Mouse (Mus musculus): ENCODE measurements at regions not wholly inside any gene's neighbourhood (a gene's known extent, or its start where the extent isn't known, plus 50 kb on each side); places are given as distances from the start of the nearest gene placed in this dataset.

- Histone ChIP-seq H3K9ac (ENCODE audit: low read length) (no peak overlapping the region), H3K4me3 (ENCODE audit: low read depth, low read length) (no peak overlapping the region), H3K4me2 (ENCODE audit: low read depth) (no peak overlapping the region), H3K4me1 (ENCODE audit: control insufficient read depth, insufficient read depth, low read length) (no peaks in the 10 kb centered on the region), H3K9me3 (ENCODE audit: control insufficient read depth, low read length) (no peaks in the 10 kb centered on the region), H3K27ac (ENCODE audit: low read depth, low read length) (no peak overlapping the region), H3K36me3 (ENCODE audit: control insufficient read depth, insufficient read depth, low read length) (no peaks in the 10 kb centered on the region), H3K27me3 (ENCODE audit: control insufficient read depth, insufficient read depth, low read length) (no peaks in the 10 kb centered on the region)
- WGBS, result 92% methylated on average over 9 of the region's 9 CpGs
- DNase-seq (ENCODE audit: low spot score), result no peak
- no peak for ATAC-seq (ENCODE audit: insufficient read depth, low FRiP score, low TSS enrichment)
These were observed 63.9 kb upstream of the Tnrc6a start for GRCm38 (mm10) chr7:123059718-123060337.

DNA sequence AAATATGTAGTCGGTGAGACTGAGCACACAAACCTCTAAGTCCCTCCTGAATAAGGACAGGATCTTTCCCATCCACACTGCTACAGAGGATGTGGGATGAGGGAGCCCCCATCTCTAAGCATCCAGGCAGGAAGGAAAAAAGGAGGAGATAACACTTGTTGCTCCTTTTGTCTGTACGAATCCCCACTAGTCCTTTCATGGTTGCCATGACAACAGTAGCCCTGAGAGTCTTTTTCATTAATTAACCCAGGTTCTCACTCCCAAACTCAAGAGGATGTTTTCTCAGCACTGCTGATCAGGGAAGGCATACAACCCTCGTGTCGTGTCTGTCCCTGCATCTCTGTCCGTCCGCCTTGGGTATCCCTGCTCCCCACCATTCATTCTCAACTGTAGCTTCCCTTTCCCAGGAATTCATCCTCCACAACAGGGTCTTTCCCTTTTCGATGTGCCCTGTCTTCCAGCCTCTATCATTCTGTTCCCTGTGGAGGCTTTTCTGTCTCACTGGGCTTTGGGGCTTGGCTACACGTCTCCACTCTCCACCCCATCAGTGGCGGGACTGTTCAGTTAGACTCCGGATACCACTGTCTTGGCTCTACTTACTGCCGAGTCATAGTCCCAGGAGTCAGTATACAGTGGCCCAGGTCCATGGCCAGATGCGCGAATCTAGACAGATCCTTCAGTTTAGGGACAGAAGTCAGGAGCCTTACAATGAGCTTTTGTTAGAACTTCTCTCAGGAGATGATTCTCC, 60.2 kb upstream of the Tnrc6a start:
- Histone ChIP-seq H3K4me1 (ENCODE audit: control insufficient read depth, insufficient read depth, low read length) (no peaks in the 10 kb centered on the region), H3K4me2 (ENCODE audit: low read depth) (no peak overlapping the region), H3K27me3 (ENCODE audit: control insufficient read depth, insufficient read depth, low read length) (no peaks in the 10 kb centered on the region), H3K9ac (ENCODE audit: low read length) (no peak overlapping the region), H3K9me3 (ENCODE audit: control insufficient read depth, low read length) (no peaks in the 10 kb centered on the region), H3K4me3 (ENCODE audit: low read depth, low read length) (no peak overlapping the region), H3K27ac (ENCODE audit: low read depth, low read length) (no peak overlapping the region), H3K36me3 (ENCODE audit: control insufficient read depth, insufficient read depth, low read length) (no peaks in the 10 kb centered on the region)
- 60% methylated on average over 13 of the region's 13 CpGs for WGBS
- DNase-seq (ENCODE audit: low spot score) (no peak), ATAC-seq (ENCODE audit: insufficient read depth, low FRiP score, low TSS enrichment) (no peak)

GRCm38 (mm10) chr7:123065951-123066351, 57.7 kb upstream of the Tnrc6a start:
- Histone ChIP-seq H3K36me3 (ENCODE audit: control insufficient read depth, insufficient read depth, low read length) (no peaks in the 10 kb centered on the region), H3K27ac (ENCODE audit: low read depth, low read length) (no peak overlapping the region), H3K27me3 (ENCODE audit: control insufficient read depth, insufficient read depth, low read length) (no peaks in the 10 kb centered on the region), H3K4me1 (ENCODE audit: control insufficient read depth, insufficient read depth, low read length) (0 out of 2 replicates have a peak, but pooled peaks cover 3% of the 10 kb centered on the region), H3K9ac (ENCODE audit: low read length) (no peak overlapping the region), H3K4me3 (ENCODE audit: low read depth, low read length) (no peak overlapping the region), H3K9me3 (ENCODE audit: control insufficient read depth, low read length) (no peaks in the 10 kb centered on the region), H3K4me2 (ENCODE audit: low read depth) (no peak overlapping the region)
- DNase-seq (ENCODE audit: low spot score) (no peak), ATAC-seq (ENCODE audit: insufficient read depth, low FRiP score, low TSS enrichment) (no peak)
- WGBS, result 95% methylated on average over 13 of the region's 13 CpGs

DNA sequence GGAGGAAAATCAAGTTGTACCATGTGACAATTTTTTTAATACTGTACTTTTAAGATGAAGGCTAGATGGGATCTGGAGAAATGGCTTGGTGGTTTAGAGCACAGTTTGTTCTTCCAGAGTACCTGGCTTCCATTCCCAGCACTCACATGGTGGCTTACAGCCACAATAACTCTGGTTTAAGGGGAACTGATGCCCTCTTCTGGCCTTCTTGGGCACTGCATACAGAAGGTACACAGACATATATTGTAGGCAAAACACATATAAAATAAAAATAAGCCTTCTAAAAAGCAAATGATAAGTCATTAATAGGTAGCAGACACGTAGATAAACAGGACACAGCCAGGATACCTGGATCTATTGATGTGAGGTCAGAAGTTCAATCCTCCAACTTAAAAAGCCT, 56.3 kb upstream of the Tnrc6a start:
- Histone ChIP-seq H3K36me3 (ENCODE audit: control insufficient read depth, insufficient read depth, low read length) (no peaks in the 10 kb centered on the region), H3K27me3 (ENCODE audit: control insufficient read depth, insufficient read depth, low read length) (no peaks in the 10 kb centered on the region), H3K27ac (ENCODE audit: low read depth, low read length) (no peak overlapping the region), H3K9ac (ENCODE audit: low read length) (no peak overlapping the region), H3K9me3 (ENCODE audit: control insufficient read depth, low read length) (no peaks in the 10 kb centered on the region), H3K4me2 (ENCODE audit: low read depth) (no peak overlapping the region), H3K4me1 (ENCODE audit: control insufficient read depth, insufficient read depth, low read length) (0 out of 2 replicates have a peak, but pooled peaks cover 3% of the 10 kb centered on the region), H3K4me3 (ENCODE audit: low read depth, low read length) (no peak overlapping the region)
- WGBS, result 80% methylated on average over 1 of the region's 1 CpGs
- DNase-seq (ENCODE audit: low spot score), result no peak
- no peak for ATAC-seq (ENCODE audit: insufficient read depth, low FRiP score, low TSS enrichment)

DNA sequence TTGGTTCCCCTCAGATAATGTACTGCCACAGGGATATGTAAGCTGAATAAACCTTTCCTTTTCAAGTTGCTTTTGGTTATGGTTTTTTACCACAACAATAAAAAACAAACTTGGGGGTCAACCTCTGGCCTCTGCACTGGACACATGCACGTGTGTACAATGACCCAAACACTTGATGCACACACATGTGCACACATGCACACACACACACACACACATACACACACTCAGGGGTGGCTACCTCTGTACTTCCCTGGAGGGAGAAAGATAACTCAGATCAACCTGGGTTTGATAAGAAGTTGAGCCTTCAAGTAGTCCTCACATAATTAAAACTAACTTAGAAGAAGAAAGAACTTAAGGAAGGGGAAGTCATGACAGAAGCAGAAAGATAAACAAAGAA, 55.4 kb upstream of the Tnrc6a start:
- 0 out of 2 replicates have a peak, but pooled peaks cover 3% of the 10 kb centered on the region for H3K4me1 ChIP-seq (ENCODE audit: control insufficient read depth, insufficient read depth, low read length)
- no peak for DNase-seq (ENCODE audit: low spot score)
- no peak overlapping the region for H3K9ac ChIP-seq (ENCODE audit: low read length)
- H3K36me3 ChIP-seq (ENCODE audit: control insufficient read depth, insufficient read depth, low read length), result no peaks in the 10 kb centered on the region
- H3K27ac ChIP-seq (ENCODE audit: low read depth, low read length), result no peak overlapping the region
- no peaks in the 10 kb centered on the region for H3K9me3 ChIP-seq (ENCODE audit: control insufficient read depth, low read length)
- H3K4me2 ChIP-seq (ENCODE audit: low read depth), result no peak overlapping the region
- no peaks in the 10 kb centered on the region for H3K27me3 ChIP-seq (ENCODE audit: control insufficient read depth, insufficient read depth, low read length)
- no peak overlapping the region for H3K4me3 ChIP-seq (ENCODE audit: low read depth, low read length)
- 79% methylated on average over 1 of the region's 1 CpGs for WGBS
- ATAC-seq (ENCODE audit: insufficient read depth, low FRiP score, low TSS enrichment), result no peak; the same call in 1 of the 2 replicates

DNA sequence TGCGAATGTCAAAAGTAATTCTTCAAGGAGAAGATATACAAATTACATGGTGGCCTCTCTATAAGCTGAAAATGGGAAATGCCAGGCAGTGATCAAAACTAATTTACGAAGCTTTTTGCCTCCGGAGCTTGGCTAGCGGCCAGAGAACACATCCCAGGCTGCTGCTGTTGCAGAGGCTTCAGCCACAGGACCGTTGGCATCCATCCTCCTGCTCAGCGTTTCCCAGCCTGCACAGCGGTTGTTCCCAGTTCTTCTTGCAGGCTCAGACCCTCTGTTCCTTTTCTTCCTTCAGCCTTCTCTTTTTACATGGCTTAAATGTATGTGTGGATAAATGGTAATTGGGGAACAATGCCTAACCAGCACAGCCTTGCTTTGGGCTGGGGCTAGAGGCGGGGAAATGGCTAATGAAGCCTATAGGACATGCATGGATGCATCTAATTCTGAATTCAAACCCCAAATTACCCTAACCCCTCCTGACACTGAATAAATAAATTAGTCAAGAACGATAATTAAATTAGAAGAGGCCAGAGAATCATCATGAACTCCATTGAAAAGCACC, 54.9 kb upstream of the Tnrc6a start:
- ATAC-seq (ENCODE audit: insufficient read depth, low FRiP score, low TSS enrichment) (peak; percentile 94), DNase-seq (ENCODE audit: low spot score) (peak; percentile 66)
- Histone ChIP-seq H3K9me3 (ENCODE audit: control insufficient read depth, low read length) (no peaks in the 10 kb centered on the region), H3K36me3 (ENCODE audit: control insufficient read depth, insufficient read depth, low read length) (no peaks in the 10 kb centered on the region), H3K27ac (ENCODE audit: low read depth, low read length) (peak overlapping the region; percentile 73), H3K9ac (ENCODE audit: low read length) (no peak overlapping the region; the same call in 1 of the 2 replicates), H3K4me3 (ENCODE audit: low read depth, low read length) (no peak overlapping the region), H3K4me1 (ENCODE audit: control insufficient read depth, insufficient read depth, low read length) (0 out of 2 replicates have a peak, but pooled peaks cover 3% of the 10 kb centered on the region), H3K27me3 (ENCODE audit: control insufficient read depth, insufficient read depth, low read length) (no peaks in the 10 kb centered on the region), H3K4me2 (ENCODE audit: low read depth) (no peak overlapping the region)
- 47% methylated on average over 9 of the region's 9 CpGs for WGBS

GRCm38 (mm10) chr7:123069280-123069679, 54.4 kb upstream of the Tnrc6a start:
- Histone ChIP-seq H3K4me3 (ENCODE audit: low read depth, low read length) (no peak overlapping the region), H3K27ac (ENCODE audit: low read depth, low read length) (peak overlapping the region; percentile 73; the same call in 1 of the 2 replicates), H3K9ac (ENCODE audit: low read length) (no peak overlapping the region), H3K36me3 (ENCODE audit: control insufficient read depth, insufficient read depth, low read length) (no peaks in the 10 kb centered on the region), H3K27me3 (ENCODE audit: control insufficient read depth, insufficient read depth, low read length) (no peaks in the 10 kb centered on the region), H3K9me3 (ENCODE audit: control insufficient read depth, low read length) (no peaks in the 10 kb centered on the region), H3K4me2 (ENCODE audit: low read depth) (no peak overlapping the region), H3K4me1 (ENCODE audit: control insufficient read depth, insufficient read depth, low read length) (0 out of 2 replicates have a peak, but pooled peaks cover 3% of the 10 kb centered on the region)
- 33% methylated on average over 4 of the region's 4 CpGs for WGBS
- ATAC-seq (ENCODE audit: insufficient read depth, low FRiP score, low TSS enrichment) (peak; percentile 72), DNase-seq (ENCODE audit: low spot score) (peak; percentile 37)

GRCm38 (mm10) chr7:123070861-123071260, 52.8 kb upstream of the Tnrc6a start:
- DNase-seq (ENCODE audit: low spot score), result no peak
- no peak for ATAC-seq (ENCODE audit: insufficient read depth, low FRiP score, low TSS enrichment)

More at GRCm38 (mm10) chr7:123070861-123071260, 52.8 kb upstream of the Tnrc6a start:
- Histone ChIP-seq H3K4me1 (ENCODE audit: control insufficient read depth, insufficient read depth, low read length) (0 out of 2 replicates have a peak, but pooled peaks cover 3% of the 10 kb centered on the region), H3K9me3 (ENCODE audit: control insufficient read depth, low read length) (no peaks in the 10 kb centered on the region), H3K9ac (ENCODE audit: low read length) (no peak overlapping the region), H3K36me3 (ENCODE audit: control insufficient read depth, insufficient read depth, low read length) (no peaks in the 10 kb centered on the region), H3K4me2 (ENCODE audit: low read depth) (no peak overlapping the region), H3K4me3 (ENCODE audit: low read depth, low read length) (no peak overlapping the region), H3K27ac (ENCODE audit: low read depth, low read length) (no peak overlapping the region), H3K27me3 (ENCODE audit: control insufficient read depth, insufficient read depth, low read length) (no peaks in the 10 kb centered on the region)
- 67% methylated on average over 4 of the region's 4 CpGs for WGBS
